Mouse (Mus musculus) left cerebral cortex, adult 18-20 months (tissue): Measurements from ENCODE around the gene Gp5. TPM values are rescaled to one million over a fixed set of nuclear protein-coding genes. Genes with fewer than 3 reads are reported as not detected.
"Not testable (repeated sequence)": the region's sequence is repeated elsewhere in the genome, so short reads cannot be mapped to it uniquely, and the experiment has no call there.

Experiments
- DNase-seq, 2 experiments: peaks; one replicate each; pipeline ENCODE4 v3.0.0; 2021 to 2022; ENCODE audit warnings: low spot score in 2 of 2, mixed read lengths in 1 of 2
- long read RNA-seq, 2 experiments: library from polyadenylated mRNA; stranded (forward); transcript quantifications; one replicate each; pipeline ENCODE4 v2.0.0; 2021
- total RNA-seq, 2 experiments: library from RNA; stranded (reverse); gene quantifications; 2 replicates each; pipeline ENCODE4 v1.2.3; 2021

Gp5 gene
- 1 to 10 TPM in 1 of 2 experiments, under 1 TPM in 1; 0.91 to 1.3 TPM for total RNA-seq
- long read RNA-seq, experiment 1, partial matches to known transcripts, result 0 of 2 reads
- long read RNA-seq, experiment 1, other reads (novel, unspliced or antisense), result 2 of 2 reads
- long read RNA-seq, experiment 2, partial matches to known transcripts, result 0 of 1 reads
- long read RNA-seq, experiment 2, other reads (novel, unspliced or antisense), result 1 of 1 reads

GRCm38 (mm10) chr16:30310647-30311046 lies at the start of gene Gp5:
Gene Gp5 (minus strand): TSS chr16:30310779.
- no peak for DNase-seq

- DNase-seq, result not testable (repeated sequence)
Measured at GRCm38 (mm10) chr16:30353489-30353888, 42.9 kb upstream of the Gp5 start.

- DNase-seq, result no peak
Measured at GRCm38 (mm10) chr16:30314236-30314635, 3.7 kb upstream of the Gp5 start.

- no peak for DNase-seq
Measured at GRCm38 (mm10) chr16:30310171-30310515, 436 bp downstream of the Gp5 start.

GRCm38 (mm10) chr16:30309395-30310170 lies 996 bp downstream of the Gp5 start:
- DNase-seq, result peak in 1 of 2 experiments; percentile 49

GRCm38 (mm10) chr16:30308616-30309394 lies 1.8 kb downstream of the Gp5 start:
- peak; percentile 61 to 74 for DNase-seq

- no peak for DNase-seq
Measured at GRCm38 (mm10) chr16:30307961-30308615, 2.5 kb downstream of the Gp5 start.

- DNase-seq, result no peak
Measured at GRCm38 (mm10) chr16:30307306-30307705, 3.3 kb downstream of the Gp5 start.

- no peak for DNase-seq
Measured at GRCm38 (mm10) chr16:30306102-30306501, 4.5 kb downstream of the Gp5 start.

GRCm38 (mm10) chr16:30304236-30304635 lies 6.3 kb downstream of the Gp5 start:
- DNase-seq, result no peak

GRCm38 (mm10) chr16:30303411-30303810 lies 7.2 kb downstream of the Gp5 start:
- no peak for DNase-seq

- DNase-seq, result no peak
Measured at GRCm38 (mm10) chr16:30302686-30303085, 7.9 kb downstream of the Gp5 start.

- no peak for DNase-seq
Measured at GRCm38 (mm10) chr16:30299711-30300277, 10.8 kb downstream of the Gp5 start.

GRCm38 (mm10) chr16:30297450-30297849 lies 13.1 kb downstream of the Gp5 start:
- no peak for DNase-seq

GRCm38 (mm10) chr16:30296601-30297275 lies 13.8 kb downstream of the Gp5 start:
- no peak for DNase-seq

GRCm38 (mm10) chr16:30295106-30295505 lies 15.5 kb downstream of the Gp5 start:
- DNase-seq, result no peak

- DNase-seq, result no peak
Measured at GRCm38 (mm10) chr16:30290436-30290835, 20.1 kb downstream of the Gp5 start.

- no peak for DNase-seq
Measured at GRCm38 (mm10) chr16:30285701-30286100, 24.9 kb downstream of the Gp5 start.

GRCm38 (mm10) chr16:30283743-30284337 lies 26.7 kb downstream of the Gp5 start:
- DNase-seq, result peak in 1 of 2 experiments; percentile 21

GRCm38 (mm10) chr16:30282844-30283495 lies 27.6 kb downstream of the Gp5 start, which contains the start of gene Lrrc15:
Gene Lrrc15 (minus strand): TSS chr16:30283256.
- no peak for DNase-seq
